Mouse (Mus musculus) mouse embryonic stem cell (cell line): ENCODE data around the gene Atp2b2.

ENCODE experiments used
- in situ Hi-C, 2 experiments: fragments of 300-500 bp; cut with MboI; formaldehyde crosslinking; loops; 1 replicate in 1 of 2; 3 replicates in 1 of 2; pipeline ENCODE4 v1.14.3; 2019 to 2020; ENCODE audit warnings: low sequenced_read_pairs in 2 of 2, low pct_unique_long_range_greater_than_20kb in 1 of 2, mixed read lengths in 1 of 2; ENCODE audit not compliant: unreplicated experiment in 1 of 2

Atp2b2 gene

GRCm38 (mm10) chr6:113714276-113714675, 328.1 kb downstream of the Atp2b2 start:
- in situ Hi-C loops, result loop anchor here in 1 of 2 experiments (25.0 kb wide), 1 partner anchor 577 kb away; no protein-coding TSS in a partner anchor

DNA sequence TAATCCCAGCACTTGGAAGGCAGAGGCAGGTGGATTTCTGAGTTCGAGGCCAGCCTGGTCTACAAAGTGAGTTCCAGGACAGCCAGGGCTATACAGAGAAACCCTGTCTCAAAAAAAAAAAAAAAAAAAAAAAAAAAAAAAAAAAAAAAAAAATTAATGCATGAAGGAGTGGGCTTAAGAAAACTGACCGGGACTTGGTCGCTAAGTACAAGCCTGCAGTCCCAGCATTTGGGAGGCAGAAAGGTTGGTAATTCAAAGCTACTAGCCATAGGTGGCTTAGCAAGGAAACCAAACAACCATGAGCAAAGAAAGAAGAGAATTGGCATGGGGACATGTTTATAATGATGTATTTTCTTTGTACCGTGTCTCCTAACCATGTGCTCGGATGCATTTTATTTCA, 329.0 kb downstream of the Atp2b2 start:
- in situ Hi-C loops, result loop anchor here in 1 of 2 experiments (25.0 kb wide), 1 partner anchor 576 kb away; no protein-coding TSS in a partner anchor

GRCm38 (mm10) chr6:113712718-113713117, 329.7 kb downstream of the Atp2b2 start:
- in situ Hi-C loops, result loop anchor here in 1 of 2 experiments (25.0 kb wide), 1 partner anchor 575 kb away; no protein-coding TSS in a partner anchor

GRCm38 (mm10) chr6:113697222-113698205, 344.9 kb downstream of the Atp2b2 start:
- in situ Hi-C loops, result no loop called here

- in situ Hi-C loops, result no loop called here
Measured at GRCm38 (mm10) chr6:113696582-113697221, 345.7 kb downstream of the Atp2b2 start, which contains the start of gene Tatdn2. Tatdn2 (plus strand) TSS chr6:113697050.

- in situ Hi-C loops, result no loop called here
Measured at GRCm38 (mm10) chr6:113695766-113696355, 346.6 kb downstream of the Atp2b2 start.

- in situ Hi-C loops, result no loop called here
Measured at GRCm38 (mm10) chr6:113695203-113695602, 347.2 kb downstream of the Atp2b2 start.
